Mouse (Mus musculus): ENCODE results near the gene Rnf220. TPM values are rescaled to one million over a fixed set of nuclear protein-coding genes. Genes with fewer than 3 reads are reported as not detected.

The Rnf220 gene
- polyA plus RNA-seq, 1 experiment from 2014 or later, result 122 TPM

DNA sequence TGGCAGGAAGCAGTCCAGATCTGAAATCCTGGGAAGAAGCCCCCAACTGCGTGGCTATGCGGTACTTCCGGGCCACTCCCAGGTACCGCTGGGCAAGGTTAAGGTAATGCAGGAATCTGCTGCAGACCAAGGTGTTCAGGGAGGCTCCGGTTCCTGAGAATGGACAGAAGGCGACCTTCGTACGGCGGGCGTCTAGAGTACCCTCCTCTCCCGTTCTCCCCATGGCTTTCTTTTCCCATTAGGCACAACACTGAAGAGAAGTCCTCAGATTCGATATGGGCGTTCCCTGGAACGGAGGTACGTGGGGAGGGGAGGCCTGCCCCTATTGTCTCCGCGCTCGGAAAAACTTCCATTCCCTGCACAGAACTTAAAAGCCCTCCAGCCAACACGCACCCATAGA lies 129.5 kb downstream of the Rnf220 start:
- Histone ChIP-seq H3K9me3 (no peaks in the 10 kb centered on the region), H3K9ac (no peak overlapping the region), H3K4me1 (replicated peaks) (no peaks in the 10 kb centered on the region; the same call in 1 of the 2 replicates), H3K36me3 (no peaks in the 10 kb centered on the region), H3K4me2 (no peak overlapping the region), H3K27ac (replicated peaks) (no peak overlapping the region), H3K4me3 (no peak overlapping the region), H3K27me3 (peaks cover 91% of the 10 kb centered on the region)
- 75% methylated on average over 19 of the region's 19 CpGs for WGBS
- no peak for ATAC-seq (ENCODE audit: low FRiP score, low read depth)

DNA sequence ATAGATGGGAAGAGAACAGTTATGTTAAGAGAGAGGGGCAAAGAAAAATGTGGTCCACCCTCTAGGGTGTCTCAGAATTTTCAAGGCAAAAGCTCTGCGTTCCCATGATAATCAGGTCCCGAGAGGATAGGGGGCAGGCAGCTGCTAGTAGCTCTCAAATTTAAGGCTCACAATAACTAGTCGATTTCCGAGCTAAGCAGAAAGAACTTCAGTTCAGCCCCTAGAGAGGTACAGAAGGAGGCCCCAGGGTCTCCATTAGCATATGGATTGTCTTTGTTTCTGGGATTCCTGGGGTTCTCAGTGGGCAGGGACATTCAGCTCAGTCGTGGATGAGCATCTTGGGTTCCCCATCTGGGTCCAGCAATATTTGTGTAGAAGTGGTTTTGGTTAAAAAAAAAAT lies 134.8 kb downstream of the Rnf220 start:
- WGBS, result 14% methylated on average over 5 of the region's 5 CpGs

DNA sequence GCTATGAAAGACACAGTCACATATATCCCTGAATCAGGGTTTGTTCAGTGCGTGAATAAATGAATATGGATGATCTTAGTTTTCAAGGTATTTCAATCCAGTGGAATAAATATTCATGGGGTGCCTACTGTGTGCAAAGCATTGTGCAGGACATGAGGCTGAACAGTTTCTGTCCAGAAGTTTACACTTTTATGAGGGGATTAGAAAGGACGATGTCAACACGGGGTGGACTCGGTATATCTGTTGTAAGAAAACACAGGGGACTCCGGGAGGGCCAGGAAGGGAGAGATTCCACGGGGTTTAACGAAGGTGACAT lies 135.3 kb downstream of the Rnf220 start:
- Histone ChIP-seq H3K36me3 (no peaks in the 10 kb centered on the region), H3K27ac (replicated peaks) (no peak overlapping the region), H3K4me3 (no peak overlapping the region), H3K27me3 (peaks cover 77% of the 10 kb centered on the region), H3K4me2 (no peak overlapping the region), H3K9ac (no peak overlapping the region), H3K9me3 (no peaks in the 10 kb centered on the region), H3K4me1 (replicated peaks) (peaks cover 28% of the 10 kb centered on the region)
- 9% methylated on average over 7 of the region's 7 CpGs for WGBS
- ATAC-seq (ENCODE audit: low FRiP score, low read depth), result no peak

More for the DNA sequence above, 134.8 kb downstream of the Rnf220 start:
- Histone ChIP-seq H3K4me2 (no peak overlapping the region), H3K9me3 (no peaks in the 10 kb centered on the region), H3K27ac (replicated peaks) (no peak overlapping the region), H3K9ac (no peak overlapping the region), H3K4me3 (no peak overlapping the region), H3K27me3 (peaks cover 77% of the 10 kb centered on the region), H3K4me1 (replicated peaks) (peaks cover 28% of the 10 kb centered on the region), H3K36me3 (no peaks in the 10 kb centered on the region)
- no peak for ATAC-seq (ENCODE audit: low FRiP score, low read depth)

DNA sequence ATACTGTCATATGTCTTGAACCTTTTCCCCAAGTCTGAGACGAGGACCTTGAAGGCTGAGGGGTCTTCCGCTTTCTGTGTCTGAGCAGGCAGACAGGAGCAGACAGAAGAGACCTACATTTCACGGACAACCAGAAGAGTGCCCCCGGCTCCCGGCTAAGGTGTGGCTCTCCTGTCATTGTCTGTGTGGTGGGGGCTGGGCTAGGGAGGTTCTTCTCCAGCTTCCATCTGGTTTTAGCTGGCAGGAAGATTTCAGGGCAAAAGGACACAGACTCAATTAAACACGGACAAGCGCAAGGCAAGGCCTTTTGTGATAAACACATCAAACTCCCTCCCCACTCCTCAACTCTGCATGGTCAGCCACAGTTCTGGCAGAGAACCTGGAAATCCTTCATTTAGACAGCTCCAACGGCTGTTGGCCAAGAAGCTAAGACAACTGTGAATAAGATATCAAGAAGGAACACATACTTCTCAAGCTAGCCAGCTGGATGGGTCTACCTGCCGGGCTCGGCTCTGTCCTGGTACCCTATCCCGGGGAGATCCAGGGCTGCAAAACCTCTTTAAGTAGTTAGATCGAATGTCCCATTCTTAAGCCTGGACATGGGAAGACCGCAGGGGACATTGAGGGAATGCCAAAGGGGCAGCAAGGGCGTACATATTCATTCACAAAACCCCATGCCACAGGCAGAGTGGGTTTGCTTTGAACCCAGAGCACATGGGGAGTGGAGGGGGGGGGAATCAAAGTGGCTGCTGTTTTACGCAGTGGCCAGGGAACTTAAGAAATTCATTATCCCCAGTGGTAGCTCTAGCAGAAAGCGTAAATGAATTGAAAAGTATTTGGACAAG lies 135.9 kb downstream of the Rnf220 start:
- Histone ChIP-seq H3K9me3 (no peaks in the 10 kb centered on the region), H3K4me3 (no peak overlapping the region), H3K27me3 (peaks cover 80% of the 10 kb centered on the region), H3K9ac (no peak overlapping the region), H3K4me2 (no peak overlapping the region), H3K4me1 (replicated peaks) (peaks cover 28% of the 10 kb centered on the region), H3K27ac (replicated peaks) (no peak overlapping the region), H3K36me3 (no peaks in the 10 kb centered on the region)
- peak; percentile 33 for ATAC-seq (ENCODE audit: low FRiP score, low read depth)
- 33% methylated on average over 16 of the region's 16 CpGs for WGBS

DNA sequence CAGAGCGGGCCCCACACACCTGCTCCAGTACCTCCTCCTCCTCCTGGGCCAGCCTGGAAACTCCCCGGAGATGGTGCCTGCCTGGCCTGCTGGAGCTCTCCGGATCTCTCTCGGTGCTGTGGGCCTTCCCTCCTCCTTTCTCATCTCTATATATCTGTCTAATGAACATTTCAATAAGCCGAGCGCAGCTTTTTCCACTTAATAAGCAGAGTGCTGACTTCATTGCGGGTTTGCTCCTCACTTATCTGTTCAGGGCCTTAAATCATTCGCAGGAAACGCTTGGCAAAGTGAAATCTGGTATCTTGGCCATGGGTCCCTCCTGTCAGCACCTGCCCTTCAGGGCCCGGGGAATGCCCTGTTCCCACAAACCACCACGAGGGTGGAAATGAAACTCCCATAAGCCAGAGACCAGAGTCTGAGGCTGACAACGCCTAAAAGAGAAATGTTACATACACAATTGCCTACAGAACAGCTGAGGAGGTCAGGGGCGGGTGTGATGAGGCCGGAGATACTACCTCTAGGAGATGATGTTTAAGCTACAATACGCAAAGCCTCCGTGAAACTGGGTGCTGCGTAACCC lies 137.0 kb downstream of the Rnf220 start:
- Histone ChIP-seq H3K9me3 (no peaks in the 10 kb centered on the region), H3K9ac (no peak overlapping the region), H3K36me3 (no peaks in the 10 kb centered on the region), H3K4me3 (no peak overlapping the region), H3K4me1 (replicated peaks) (peaks cover 28% of the 10 kb centered on the region), H3K27me3 (peaks cover 75% of the 10 kb centered on the region), H3K4me2 (no peak overlapping the region), H3K27ac (replicated peaks) (no peak overlapping the region)
- ATAC-seq (ENCODE audit: low FRiP score, low read depth), result no peak
- WGBS, result 73% methylated on average over 17 of the region's 17 CpGs

DNA sequence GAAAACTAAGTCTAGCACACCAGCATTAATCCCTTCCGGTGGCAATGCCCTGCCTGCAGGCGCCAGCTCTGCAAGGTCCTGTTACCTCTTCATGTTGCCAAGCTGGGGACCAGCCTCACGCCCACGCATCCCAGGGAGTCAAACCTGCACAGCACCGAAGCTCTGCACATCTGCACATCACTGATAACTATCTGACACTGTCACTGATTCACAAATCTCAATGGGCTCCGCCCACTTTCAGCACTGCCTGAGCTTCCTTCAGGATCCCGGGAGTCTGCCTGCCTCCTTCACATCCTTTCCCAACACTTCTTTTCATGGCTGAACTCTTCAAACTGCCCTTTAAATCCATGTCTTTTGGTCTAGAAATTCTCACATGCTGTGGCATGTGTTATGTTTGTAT lies 138.9 kb downstream of the Rnf220 start:
- Histone ChIP-seq H3K27me3 (peaks cover 55% of the 10 kb centered on the region), H3K9ac (no peak overlapping the region), H3K4me3 (no peak overlapping the region), H3K4me2 (no peak overlapping the region), H3K36me3 (no peaks in the 10 kb centered on the region), H3K9me3 (no peaks in the 10 kb centered on the region), H3K4me1 (replicated peaks) (peaks cover 28% of the 10 kb centered on the region), H3K27ac (replicated peaks) (no peak overlapping the region)
- ATAC-seq (ENCODE audit: low FRiP score, low read depth), result no peak
- WGBS, result 75% methylated on average over 7 of the region's 7 CpGs

DNA sequence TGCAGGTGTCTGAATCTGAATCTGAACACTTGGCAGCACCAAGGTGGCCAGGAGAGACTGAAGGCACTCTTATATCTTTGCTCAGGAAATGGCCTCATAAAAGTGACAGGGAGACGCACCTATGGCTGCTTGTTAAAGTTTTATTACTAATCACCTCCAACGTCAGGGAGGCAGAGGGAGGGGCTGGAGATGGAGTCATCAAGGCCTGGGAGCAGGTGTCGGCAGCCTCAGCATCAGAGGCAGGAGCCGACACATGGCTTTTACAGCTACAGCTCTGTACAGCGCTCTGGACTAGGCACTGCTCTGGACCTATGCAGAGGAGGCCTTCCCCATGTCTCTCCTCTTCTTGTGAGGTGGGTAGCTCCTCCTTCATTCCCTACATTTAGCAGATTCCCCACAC lies 139.7 kb downstream of the Rnf220 start:
- H3K9me3 ChIP-seq, result no peaks in the 10 kb centered on the region
- 65% methylated on average over 5 of the region's 5 CpGs for WGBS
- H3K27ac ChIP-seq (replicated peaks), result no peak overlapping the region
- H3K4me3 ChIP-seq, result no peak overlapping the region
- peaks cover 50% of the 10 kb centered on the region for H3K27me3 ChIP-seq
- no peaks in the 10 kb centered on the region for H3K36me3 ChIP-seq
- no peak overlapping the region for H3K9ac ChIP-seq
- ATAC-seq (ENCODE audit: low FRiP score, low read depth), result no peak
- peaks cover 26% of the 10 kb centered on the region for H3K4me1 ChIP-seq (replicated peaks)
- H3K4me2 ChIP-seq, result no peak overlapping the region

DNA sequence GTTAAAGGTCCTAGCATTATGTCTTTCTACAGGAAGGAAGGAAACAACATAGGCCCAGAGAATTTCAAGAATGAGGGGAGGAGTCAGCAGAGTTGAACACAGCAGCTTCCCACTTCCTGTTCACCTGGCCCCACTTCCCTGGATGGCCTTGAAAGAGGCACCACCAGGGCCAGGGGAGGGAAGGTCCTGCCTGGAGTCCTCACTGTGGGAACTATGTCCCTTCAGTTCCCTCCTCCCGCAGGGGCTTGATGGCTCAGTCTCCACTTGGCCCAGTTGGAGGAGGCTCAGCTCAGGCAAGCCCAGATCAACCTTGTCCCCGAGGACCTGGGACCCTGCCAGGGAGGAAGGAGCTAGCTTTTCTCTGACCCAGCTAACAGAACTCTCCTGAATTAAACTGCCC lies 140.6 kb downstream of the Rnf220 start:
- Histone ChIP-seq H3K4me1 (replicated peaks) (peaks cover 17% of the 10 kb centered on the region), H3K27ac (replicated peaks) (no peak overlapping the region), H3K4me2 (no peak overlapping the region), H3K27me3 (peaks cover 50% of the 10 kb centered on the region), H3K4me3 (no peak overlapping the region), H3K36me3 (no peaks in the 10 kb centered on the region), H3K9ac (no peak overlapping the region), H3K9me3 (no peaks in the 10 kb centered on the region)
- WGBS, result 71% methylated on average over 2 of the region's 2 CpGs
- no peak for ATAC-seq (ENCODE audit: low FRiP score, low read depth)

DNA sequence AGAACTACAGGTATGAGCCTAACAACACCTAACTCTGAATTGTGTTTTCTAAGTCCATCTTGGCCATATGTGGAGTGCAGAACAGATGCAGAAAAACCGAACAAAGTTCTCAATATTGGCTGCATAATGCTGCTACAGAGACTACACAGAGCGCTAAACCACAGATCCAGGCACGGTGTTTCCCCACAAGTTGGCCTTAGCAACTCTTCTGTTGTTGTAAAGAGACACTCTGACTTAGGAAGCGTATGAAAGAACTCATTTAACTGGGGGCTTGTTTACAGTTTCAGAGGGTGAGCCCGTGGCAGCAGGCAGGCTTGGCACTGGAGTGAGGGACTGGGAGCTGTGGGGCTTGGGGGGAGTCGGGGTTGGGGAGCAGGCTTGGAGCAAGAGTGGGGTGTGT lies 142.2 kb downstream of the Rnf220 start:
- Histone ChIP-seq H3K9me3 (no peaks in the 10 kb centered on the region), H3K27me3 (peaks cover 37% of the 10 kb centered on the region), H3K36me3 (no peaks in the 10 kb centered on the region), H3K4me2 (no peak overlapping the region), H3K27ac (replicated peaks) (no peak overlapping the region), H3K4me3 (no peak overlapping the region), H3K4me1 (replicated peaks) (peaks cover 10% of the 10 kb centered on the region), H3K9ac (no peak overlapping the region)
- 56% methylated on average over 6 of the region's 6 CpGs for WGBS
- no peak for ATAC-seq (ENCODE audit: low FRiP score, low read depth)

DNA sequence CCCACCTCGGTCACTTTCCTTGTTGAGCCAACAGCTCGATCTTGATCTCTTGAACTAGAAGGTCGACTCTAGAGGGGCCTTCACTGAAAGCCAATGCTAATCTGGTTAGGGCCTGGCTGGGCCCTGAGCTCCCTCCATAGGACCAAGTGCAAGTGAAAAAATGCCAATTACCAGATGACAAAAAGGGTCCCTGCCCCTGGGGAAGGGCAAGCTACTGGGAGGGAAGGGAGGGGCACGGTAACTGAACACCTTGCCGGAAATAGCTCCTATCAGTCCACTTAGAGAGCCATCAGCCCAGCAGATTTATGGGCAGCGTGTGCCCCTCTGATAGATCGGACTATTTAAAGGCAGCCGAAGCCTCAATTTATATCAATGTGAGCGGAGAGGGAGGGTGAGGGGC lies 143.9 kb downstream of the Rnf220 start:
- Histone ChIP-seq H3K27me3 (peaks cover 29% of the 10 kb centered on the region), H3K4me1 (replicated peaks) (peaks cover 15% of the 10 kb centered on the region), H3K4me2 (no peak overlapping the region), H3K9ac (no peak overlapping the region), H3K27ac (replicated peaks) (no peak overlapping the region), H3K36me3 (no peaks in the 10 kb centered on the region), H3K9me3 (no peaks in the 10 kb centered on the region), H3K4me3 (no peak overlapping the region)
- WGBS, result 77% methylated on average over 9 of the region's 9 CpGs
- ATAC-seq (ENCODE audit: low FRiP score, low read depth), result no peak

DNA sequence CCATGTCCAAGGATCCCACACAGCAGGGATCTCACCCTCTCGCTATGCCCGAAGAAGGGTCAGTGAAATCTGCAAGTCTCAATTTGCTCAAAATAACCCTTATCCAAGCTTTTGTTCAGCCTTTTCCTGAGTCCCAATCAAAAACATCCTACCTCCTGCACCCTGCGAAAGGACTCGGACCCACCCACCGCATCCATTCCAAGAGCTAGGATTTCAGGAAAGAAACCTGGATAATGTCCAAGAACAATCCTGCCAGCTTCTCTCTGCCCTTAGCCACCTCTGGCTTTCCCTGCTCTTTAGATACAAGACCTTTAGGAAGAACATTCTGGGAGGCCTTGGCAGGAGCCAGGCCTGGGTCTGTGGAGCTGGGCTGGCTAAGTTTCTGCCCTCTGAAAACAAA lies 144.8 kb downstream of the Rnf220 start:
- H3K36me3 ChIP-seq, result no peaks in the 10 kb centered on the region
- no peak for ATAC-seq (ENCODE audit: low FRiP score, low read depth)
- peaks cover 15% of the 10 kb centered on the region for H3K4me1 ChIP-seq (replicated peaks)
- WGBS, result 78% methylated on average over 5 of the region's 5 CpGs
- H3K9me3 ChIP-seq, result no peaks in the 10 kb centered on the region
- H3K27ac ChIP-seq (replicated peaks), result no peak overlapping the region
- peaks cover 21% of the 10 kb centered on the region for H3K27me3 ChIP-seq
- no peak overlapping the region for H3K4me2 ChIP-seq
- no peak overlapping the region for H3K9ac ChIP-seq
- H3K4me3 ChIP-seq, result no peak overlapping the region

DNA sequence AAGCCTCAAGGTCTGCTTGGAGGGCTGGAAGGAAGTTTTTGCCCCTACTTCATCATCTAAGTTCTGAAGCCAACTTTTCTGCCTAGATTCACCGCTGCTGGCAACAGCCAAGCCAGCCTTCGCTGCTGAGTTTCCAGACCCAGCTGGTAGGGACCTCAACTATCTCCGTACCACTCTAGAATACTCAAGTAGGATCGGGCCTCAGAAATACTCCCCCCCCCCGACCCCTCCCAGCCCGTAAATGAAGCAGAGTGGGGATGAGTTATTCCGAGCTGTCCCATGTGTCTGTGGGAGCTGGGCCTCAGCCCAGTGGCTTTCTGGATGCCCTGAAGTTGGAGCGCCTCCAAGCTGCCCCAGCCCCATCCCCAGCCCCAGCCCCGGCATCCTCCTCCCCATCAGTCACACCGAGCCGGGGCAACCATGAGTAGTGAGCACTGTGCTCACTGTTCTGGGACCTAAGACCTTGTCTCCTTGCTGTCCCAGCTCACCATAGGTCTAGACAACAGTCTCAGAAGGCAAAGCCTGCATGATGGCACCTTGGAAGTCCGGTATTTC lies 146.6 kb downstream of the Rnf220 start:
- H3K27ac ChIP-seq (replicated peaks), result no peak overlapping the region
- peak; percentile 76 for ATAC-seq (ENCODE audit: low FRiP score, low read depth)
- 58% methylated on average over 12 of the region's 12 CpGs for WGBS

More for the DNA sequence above, 146.6 kb downstream of the Rnf220 start:
- no peak overlapping the region for H3K9ac ChIP-seq
- H3K36me3 ChIP-seq, result no peaks in the 10 kb centered on the region
- H3K4me3 ChIP-seq, result no peak overlapping the region
- peaks cover 15% of the 10 kb centered on the region for H3K4me1 ChIP-seq (replicated peaks)
- no peaks in the 10 kb centered on the region for H3K9me3 ChIP-seq
- H3K27me3 ChIP-seq, result peaks cover 5% of the 10 kb centered on the region; the same call in 1 of the 2 replicates
- H3K4me2 ChIP-seq, result no peak overlapping the region

Measured in hindbrain, embryonic 15.5 days (tissue).